Mouse (Mus musculus) bone marrow macrophage, adult 2 months (primary cell): ENCODE measurements around the gene Cnot4. TPM values are rescaled to one million over a fixed set of nuclear protein-coding genes. Genes with fewer than 3 reads are reported as not detected.
A peak's percentile ranks its signal among the peaks of the same experiment; 100 is the strongest.
"Not testable (repeated sequence)": the region's sequence is repeated elsewhere in the genome, so short reads cannot be mapped to it uniquely, and the experiment has no call there.

ENCODE experiments used
- H3K27ac ChIP-seq: 2 replicates; pipeline ENCODE4 v1.5.1; 2012; ENCODE audit warnings: low read depth, low read length; ENCODE audit not compliant: insufficient read depth
- H3K4me1 ChIP-seq: 2 replicates; pipeline ENCODE4 v1.6.1; 2012; ENCODE audit warnings: low read length; ENCODE audit not compliant: control insufficient read depth, insufficient read depth
- H3K4me3 ChIP-seq: 2 replicates; pipeline ENCODE4 v1.5.1; 2012; ENCODE audit warnings: mild to moderate bottlenecking, low read length, moderate library complexity; ENCODE audit not compliant: insufficient read depth
- CTCF ChIP-seq: IDR thresholded peaks from 2 replicates; pipeline ENCODE4 v1.5.1; 2012; ENCODE audit warnings: low read depth, mild to moderate bottlenecking, low read length, moderate library complexity
- POLR2A ChIP-seq: IDR thresholded peaks from 2 replicates; pipeline ENCODE4 v1.6.1; 2012; ENCODE audit warnings: mild to moderate bottlenecking, low read depth, low read length, borderline replicate concordance
- polyA plus RNA-seq: library from polyadenylated mRNA; stranded (reverse); fragments of >200 nt; gene quantifications from 2 replicates; pipeline ENCODE4 v1.2.4, GENCODE M21; 2012; ENCODE audit not compliant: missing spikeins, insufficient read depth, insufficient read length

The Cnot4 gene
- 34.2 and 36.4 TPM in 2 replicates for polyA plus RNA-seq

GRCm38 (mm10) chr6:35133579-35134488 lies at the start of gene Cnot4:
Cnot4 (minus strand) TSS chr6:35133724.
- peak within 1 kb of the TSS; percentile 88 for H3K27ac ChIP-seq
- H3K4me3 ChIP-seq, result peak within 1 kb of the TSS; percentile 94
- TF ChIP-seq POLR2A (peak; percentile 52; the same call in 1 of the 2 replicates), CTCF (no peak)
- H3K4me1 ChIP-seq, result peaks cover 11% of the 10 kb centered on the region

- H3K4me3 ChIP-seq, H3K27ac ChIP-seq, H3K4me1 ChIP-seq: not testable (repeated sequence)
These were observed 45.8 kb upstream of the Cnot4 start for GRCm38 (mm10) chr6:35179299-35179698.

- Histone ChIP-seq H3K4me1 (0 out of 2 replicates have a peak, but pooled peaks cover 2% of the 10 kb centered on the region), H3K27ac (peak overlapping the region; percentile 97), H3K4me3 (peak overlapping the region; percentile 98)
- no peak for TF ChIP-seq CTCF
- TF ChIP-seq POLR2A, result no peak
These were observed 44.2 kb upstream of the Cnot4 start for GRCm38 (mm10) chr6:35177650-35178272.

- no peak for TF ChIP-seq CTCF
- TF ChIP-seq POLR2A, result no peak
- Histone ChIP-seq H3K4me3 (peak within 1 kb of the TSS; percentile 98), H3K27ac (peak within 1 kb of the TSS; percentile 97), H3K4me1 (0 out of 2 replicates have a peak, but pooled peaks cover 2% of the 10 kb centered on the region)
These were observed 43.6 kb upstream of the Cnot4 start, which contains the start of gene Nup205 for GRCm38 (mm10) chr6:35176979-35177649. Nup205 (plus strand) TSS chr6:35177421.

GRCm38 (mm10) chr6:35173181-35173580 lies 39.7 kb upstream of the Cnot4 start:
- Histone ChIP-seq H3K4me3 (no peak overlapping the region), H3K27ac (no peak overlapping the region)
- no peak for TF ChIP-seq CTCF
- TF ChIP-seq POLR2A, result no peak

GRCm38 (mm10) chr6:35172028-35172427 lies 38.5 kb upstream of the Cnot4 start:
- H3K27ac ChIP-seq, H3K4me3 ChIP-seq: not testable (repeated sequence)
- peaks cover 21% of the 10 kb centered on the region for H3K4me1 ChIP-seq

More at GRCm38 (mm10) chr6:35173181-35173580, 39.7 kb upstream of the Cnot4 start:
- peaks cover 15% of the 10 kb centered on the region for H3K4me1 ChIP-seq

GRCm38 (mm10) chr6:35169250-35169649 lies 35.7 kb upstream of the Cnot4 start:
- no peak overlapping the region for H3K27ac ChIP-seq
- H3K4me3 ChIP-seq, result no peak overlapping the region
- peaks cover 21% of the 10 kb centered on the region for H3K4me1 ChIP-seq
- TF ChIP-seq CTCF (no peak), POLR2A (no peak)

- H3K4me3 ChIP-seq, result no peak overlapping the region
- TF ChIP-seq CTCF (no peak), POLR2A (no peak)
These were observed 21.0 kb upstream of the Cnot4 start for GRCm38 (mm10) chr6:35154540-35154939.

GRCm38 (mm10) chr6:35147726-35148422 lies 14.3 kb upstream of the Cnot4 start:
- H3K27ac ChIP-seq, result peak overlapping the region; percentile 72
- TF ChIP-seq CTCF (no peak), POLR2A (no peak)

More at GRCm38 (mm10) chr6:35154540-35154939, 21.0 kb upstream of the Cnot4 start:
- Histone ChIP-seq H3K4me1 (peaks cover 11% of the 10 kb centered on the region), H3K27ac (no peak overlapping the region)

GRCm38 (mm10) chr6:35145569-35145968 lies 12.0 kb upstream of the Cnot4 start:
- no peak overlapping the region for H3K4me3 ChIP-seq
- TF ChIP-seq POLR2A, result no peak
- TF ChIP-seq CTCF, result no peak
- H3K27ac ChIP-seq, result no peak overlapping the region
- H3K4me1 ChIP-seq, result peaks cover 25% of the 10 kb centered on the region

More at GRCm38 (mm10) chr6:35147726-35148422, 14.3 kb upstream of the Cnot4 start:
- Histone ChIP-seq H3K4me1 (peaks cover 25% of the 10 kb centered on the region), H3K4me3 (no peak overlapping the region)
